Mouse (Mus musculus): ENCODE measurements at regions not wholly inside any gene's neighbourhood (a gene's known extent, or its start where the extent isn't known, plus 50 kb on each side); places are given as distances from the start of the nearest gene placed in this dataset.

- DNase-seq (ENCODE audit: low spot score) = no peak
These were observed 461.2 kb upstream of the Cited2 start for GRCm38 (mm10) chr10:17261825-17262205.

- no peak for DNase-seq (ENCODE audit: low spot score)
These were observed 450.4 kb upstream of the Cited2 start for GRCm38 (mm10) chr10:17272646-17273045.

- DNase-seq (ENCODE audit: low spot score) = no peak
These were observed 449.2 kb upstream of the Cited2 start for GRCm38 (mm10) chr10:17273855-17274254.

- no peak for DNase-seq (ENCODE audit: low spot score)
These were observed 447.8 kb upstream of the Cited2 start for GRCm38 (mm10) chr10:17275214-17275613.

- no peak for DNase-seq (ENCODE audit: low spot score)
These were observed 445.1 kb upstream of the Cited2 start for GRCm38 (mm10) chr10:17277911-17278310.

GRCm38 (mm10) chr10:17284858-17285257 is 438.2 kb upstream of the Cited2 start:
- no peak for DNase-seq (ENCODE audit: low spot score)

- DNase-seq (ENCODE audit: low spot score) = no peak
These were observed 435.9 kb upstream of the Cited2 start for GRCm38 (mm10) chr10:17287141-17287540.

- no peak for DNase-seq (ENCODE audit: low spot score)
These were observed 434.8 kb upstream of the Cited2 start for GRCm38 (mm10) chr10:17288231-17288630.

GRCm38 (mm10) chr10:17292331-17292730 is 430.7 kb upstream of the Cited2 start:
- no peak for DNase-seq (ENCODE audit: low spot score)

GRCm38 (mm10) chr10:17294440-17294839 is 428.6 kb upstream of the Cited2 start:
- no peak for DNase-seq (ENCODE audit: low spot score)

GRCm38 (mm10) chr10:17295157-17295556 is 427.9 kb upstream of the Cited2 start:
- no peak for DNase-seq (ENCODE audit: low spot score)

- no peak for DNase-seq (ENCODE audit: low spot score)
These were observed 423.4 kb upstream of the Cited2 start for GRCm38 (mm10) chr10:17299600-17299999.

- DNase-seq (ENCODE audit: low spot score) = no peak
These were observed 396.3 kb upstream of the Cited2 start for GRCm38 (mm10) chr10:17326724-17327123.

- no peak for DNase-seq (ENCODE audit: low spot score)
These were observed 392.0 kb upstream of the Cited2 start for GRCm38 (mm10) chr10:17330904-17331606.

- no peak for DNase-seq (ENCODE audit: low spot score)
These were observed 391.4 kb upstream of the Cited2 start for GRCm38 (mm10) chr10:17331607-17332008.

- DNase-seq (ENCODE audit: low spot score) = no peak
These were observed 390.8 kb upstream of the Cited2 start for GRCm38 (mm10) chr10:17332025-17332767.

GRCm38 (mm10) chr10:17332986-17333385 is 390.0 kb upstream of the Cited2 start:
- no peak for DNase-seq (ENCODE audit: low spot score)

- DNase-seq (ENCODE audit: low spot score) = no peak
These were observed 389.3 kb upstream of the Cited2 start for GRCm38 (mm10) chr10:17333676-17334075.

- no peak for DNase-seq (ENCODE audit: low spot score)
These were observed 385.8 kb upstream of the Cited2 start for GRCm38 (mm10) chr10:17337217-17337616.

GRCm38 (mm10) chr10:17343829-17344228 is 379.2 kb upstream of the Cited2 start:
- DNase-seq (ENCODE audit: low spot score) = no peak

GRCm38 (mm10) chr10:17352202-17352994 is 370.6 kb upstream of the Cited2 start:
- no peak for DNase-seq (ENCODE audit: low spot score)

GRCm38 (mm10) chr10:17355476-17355875 is 367.5 kb upstream of the Cited2 start:
- DNase-seq (ENCODE audit: low spot score) = no peak

- no peak for DNase-seq (ENCODE audit: low spot score)
These were observed 367.0 kb upstream of the Cited2 start for GRCm38 (mm10) chr10:17356041-17356440.
